Mouse (Mus musculus) midbrain, embryonic 14.5 days (tissue): ENCODE results near the gene Wfdc12. TPM values are rescaled to one million over a fixed set of nuclear protein-coding genes. Genes with fewer than 3 reads are reported as not detected.

ENCODE experiments used
- ATAC-seq: fragments of 200-750 bp; cut with Nextera tagmentation; 2 replicates; pipeline ENCODE4 v1.8.0; 2017; ENCODE audit warnings: moderate number of reproducible peaks, moderate library complexity; ENCODE audit not compliant: low FRiP score, low TSS enrichment
- DNase-seq: peaks from one replicate; pipeline ENCODE4 v3.0.0-alpha.2; 2015
- H3K27ac ChIP-seq: fragments of 300-500 bp; sonication (generic); replicated peaks from 2 replicates; pipeline ENCODE4 v1.5.1; 2014; ENCODE audit warnings: mild to moderate bottlenecking, low read depth, low read length, moderate library complexity
- H3K27me3 ChIP-seq: fragments of 300-500 bp; sonication (generic); 2 replicates; pipeline ENCODE4 v1.6.1; 2014; ENCODE audit warnings: low read length, control low read depth, mixed read lengths; ENCODE audit not compliant: control insufficient read depth, insufficient read depth
- H3K36me3 ChIP-seq: fragments of 300-500 bp; sonication (generic); 2 replicates; pipeline ENCODE4 v1.6.1; 2014; ENCODE audit warnings: low read length, control low read depth; ENCODE audit not compliant: control insufficient read depth, insufficient read depth
- H3K4me1 ChIP-seq: fragments of 300-500 bp; sonication (generic); 2 replicates; pipeline ENCODE4 v1.6.1; 2014; ENCODE audit warnings: mild to moderate bottlenecking, antibody characterized with exemption, low read length, control low read depth; ENCODE audit not compliant: control insufficient read depth, insufficient read depth
- H3K4me2 ChIP-seq: fragments of 300-500 bp; sonication (generic); 2 replicates; pipeline ENCODE4 v1.6.1; 2014; ENCODE audit warnings: mild to moderate bottlenecking, low read length, moderate library complexity
- H3K4me3 ChIP-seq: fragments of 300-500 bp; sonication (generic); replicated peaks from 2 replicates; pipeline ENCODE4 v1.5.1; 2014; ENCODE audit warnings: low read depth, low read length
- H3K9ac ChIP-seq: fragments of 300-500 bp; sonication (generic); replicated peaks from 2 replicates; pipeline ENCODE4 v1.6.1; 2014; ENCODE audit warnings: mild to moderate bottlenecking, low read length, moderate library complexity
- H3K9me3 ChIP-seq: fragments of 300-500 bp; sonication (generic); 2 replicates; pipeline ENCODE4 v1.6.1; 2016; ENCODE audit warnings: low read length, control low read depth, mixed read lengths; ENCODE audit not compliant: control insufficient read depth
- WGBS: fragments of 180-500 bp; shearing (Covaris S2); extraction: QIAGEN DNeasy Blood & Tissue Kit; methylation state at CpG from one replicate; pipeline ENCODE4 v1.1.7; 2014; 5-methylcytosine and 5-hydroxymethylcytosine counted together
- polyA plus RNA-seq: library from polyadenylated mRNA; unstranded; fragments of >200 nt; fragmentation: Nextera tagmentation; extraction: Ambion mirVana; gene quantifications from 2 replicates; pipeline ENCODE4 v1.2.1, GENCODE M21; 2014

The Wfdc12 gene
- polyA plus RNA-seq, 1 experiment from 2014 or later = not detected

GRCm38 (mm10) chr2:164183340-164183739 lies 7.1 kb downstream of the Wfdc12 start:
- Histone ChIP-seq H3K4me2 (no peak overlapping the region), H3K36me3 (no peaks in the 10 kb centered on the region), H3K4me1 (no peaks in the 10 kb centered on the region), H3K9me3 (no peaks in the 10 kb centered on the region), H3K9ac (no peak overlapping the region), H3K27ac (no peak overlapping the region), H3K4me3 (no peak overlapping the region), H3K27me3 (no peaks in the 10 kb centered on the region)
- no peak for ATAC-seq
- 69% methylated on average over 9 of the region's 9 CpGs for WGBS
- DNase-seq = no peak

- ATAC-seq = no peak
- DNase-seq = no peak
- WGBS = 57% methylated on average over 7 of the region's 7 CpGs
Measured at GRCm38 (mm10) chr2:164182692-164183255, 7.6 kb downstream of the Wfdc12 start, which contains the start of gene Wfdc5. Gene Wfdc5, minus strand, starts transcription at chr2:164182742.

GRCm38 (mm10) chr2:164180770-164181169 lies 9.6 kb downstream of the Wfdc12 start:
- Histone ChIP-seq H3K9ac (no peak overlapping the region), H3K27me3 (no peaks in the 10 kb centered on the region), H3K9me3 (no peaks in the 10 kb centered on the region), H3K4me2 (no peak overlapping the region), H3K4me3 (no peak overlapping the region), H3K27ac (no peak overlapping the region), H3K4me1 (no peaks in the 10 kb centered on the region), H3K36me3 (no peaks in the 10 kb centered on the region)
- WGBS = 88% methylated on average over 4 of the region's 4 CpGs
- DNase-seq (no peak), ATAC-seq (no peak)

More at GRCm38 (mm10) chr2:164182692-164183255, 7.6 kb downstream of the Wfdc12 start, which contains the start of gene Wfdc5:
- Histone ChIP-seq H3K4me2 (no peak within 1 kb of the TSS), H3K4me3 (no peak within 1 kb of the TSS), H3K4me1 (no peaks in the 10 kb centered on the region), H3K27ac (no peak within 1 kb of the TSS), H3K27me3 (no peaks in the 10 kb centered on the region), H3K9ac (no peak within 1 kb of the TSS), H3K9me3 (no peaks in the 10 kb centered on the region), H3K36me3 (no peaks in the 10 kb centered on the region)

- H3K4me2 ChIP-seq = no peak overlapping the region
- H3K9ac ChIP-seq = no peak overlapping the region
- 45% methylated on average over 3 of the region's 3 CpGs for WGBS
- H3K27ac ChIP-seq = no peak overlapping the region
- no peak for ATAC-seq
- H3K9me3 ChIP-seq = no peaks in the 10 kb centered on the region
- no peak overlapping the region for H3K4me3 ChIP-seq
- H3K27me3 ChIP-seq = no peaks in the 10 kb centered on the region
- no peaks in the 10 kb centered on the region for H3K4me1 ChIP-seq
- DNase-seq = peak; percentile 26
- H3K36me3 ChIP-seq = no peaks in the 10 kb centered on the region
Measured at GRCm38 (mm10) chr2:164180124-164180523, 10.3 kb downstream of the Wfdc12 start.

GRCm38 (mm10) chr2:164177831-164178230 lies 12.6 kb downstream of the Wfdc12 start:
- H3K4me3 ChIP-seq = no peak overlapping the region
- WGBS = 87% methylated on average over 5 of the region's 5 CpGs
- DNase-seq (no peak), ATAC-seq (no peak)
- H3K9ac ChIP-seq = no peak overlapping the region
- no peak overlapping the region for H3K4me2 ChIP-seq
- no peaks in the 10 kb centered on the region for H3K4me1 ChIP-seq
- no peak overlapping the region for H3K27ac ChIP-seq
- no peaks in the 10 kb centered on the region for H3K36me3 ChIP-seq
- H3K27me3 ChIP-seq = no peaks in the 10 kb centered on the region
- H3K9me3 ChIP-seq = no peaks in the 10 kb centered on the region

GRCm38 (mm10) chr2:164175850-164176249 lies 14.6 kb downstream of the Wfdc12 start:
- WGBS = 71% methylated on average over 3 of the region's 3 CpGs
- ATAC-seq (no peak), DNase-seq (no peak)
- H3K27ac ChIP-seq = no peak overlapping the region
- H3K36me3 ChIP-seq = no peaks in the 10 kb centered on the region
- no peak overlapping the region for H3K4me2 ChIP-seq
- H3K9me3 ChIP-seq = no peaks in the 10 kb centered on the region
- no peak overlapping the region for H3K9ac ChIP-seq
- peaks cover 4% of the 10 kb centered on the region; the same call in 1 of the 2 replicates for H3K4me1 ChIP-seq
- H3K4me3 ChIP-seq = no peak overlapping the region
- H3K27me3 ChIP-seq = peaks cover 12% of the 10 kb centered on the region; the same call in 1 of the 2 replicates

- DNase-seq = no peak
- Histone ChIP-seq H3K4me3 (no peak overlapping the region), H3K4me1 (peaks cover 6% of the 10 kb centered on the region; the same call in 1 of the 2 replicates), H3K9ac (no peak overlapping the region), H3K27me3 (peaks cover 21% of the 10 kb centered on the region), H3K4me2 (no peak overlapping the region), H3K27ac (no peak overlapping the region), H3K9me3 (no peaks in the 10 kb centered on the region), H3K36me3 (no peaks in the 10 kb centered on the region)
- 78% methylated on average over 8 of the region's 8 CpGs for WGBS
- ATAC-seq = no peak
Measured at GRCm38 (mm10) chr2:164174649-164175395, 15.6 kb downstream of the Wfdc12 start.

GRCm38 (mm10) chr2:164173394-164173793 lies 17.0 kb downstream of the Wfdc12 start:
- Histone ChIP-seq H3K4me2 (no peak overlapping the region), H3K9me3 (no peaks in the 10 kb centered on the region), H3K36me3 (no peaks in the 10 kb centered on the region), H3K27ac (no peak overlapping the region), H3K4me1 (peaks cover 9% of the 10 kb centered on the region; the same call in 1 of the 2 replicates), H3K4me3 (no peak overlapping the region), H3K27me3 (peaks cover 35% of the 10 kb centered on the region), H3K9ac (no peak overlapping the region)
- ATAC-seq = no peak
- WGBS = 75% methylated on average over 3 of the region's 3 CpGs
- DNase-seq = no peak
